15 mouse cellular contexts compared by ENCODE assay signal in the genomic region with DNA sequence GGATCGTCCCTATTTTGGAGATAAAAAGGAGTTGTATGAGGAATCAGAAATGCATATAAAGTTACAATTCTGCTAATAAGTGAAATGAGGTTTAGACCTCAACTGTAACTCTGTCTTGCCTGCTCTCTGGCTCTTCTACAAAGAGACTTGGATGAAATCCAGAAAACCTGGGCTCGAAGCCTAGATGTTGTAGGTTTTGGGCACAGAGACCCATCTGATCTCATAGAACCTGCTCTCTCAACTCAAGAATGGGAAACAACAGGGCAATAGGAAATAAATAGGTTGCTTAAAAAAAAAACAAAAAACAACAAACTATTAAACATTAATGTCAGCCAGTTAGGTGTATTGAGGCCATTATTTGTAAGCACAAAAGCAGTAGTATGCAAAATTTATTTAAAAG.
DNase-seq lines count a peak whose midpoint lies in the region; ATAC-seq and TF ChIP-seq lines count a peak whose summit lies in the region.
"Had no signal": no experiment of that assay in that cellular context is flagged by ENCODE, and none has a peak within 500 bp of the region (broad histone marks: within the 10 kb centered on the region; RNA-seq: fewer than 3 reads in every experiment).

No protein-coding gene starts in this region.

- H3K27ac ChIP-seq in limb, embryonic 14.5 days (replicated peaks; ENCODE audit: low read depth, low read length), result no peak overlapping the region
- H3K27ac ChIP-seq in limb, embryonic 10.5 days, result no peak overlapping the region
- H3K27ac ChIP-seq: heart, embryonic 10.5 days; hindbrain, embryonic 15.5 days; kidney, postnatal 0 days had no signal

- H3K9me3 ChIP-seq in limb, embryonic 14.5 days (ENCODE audit: control insufficient read depth, low read length), result no peaks in the 10 kb centered on the region
- no peaks in the 10 kb centered on the region for H3K9me3 ChIP-seq in limb, embryonic 10.5 days (replicated peaks)
- H3K9me3 ChIP-seq: heart, embryonic 10.5 days; hindbrain, embryonic 15.5 days had no signal

- no peak overlapping the region for H3K4me2 ChIP-seq in limb, embryonic 14.5 days (replicated peaks; ENCODE audit: low read depth, low read length, severe bottlenecking)
- H3K4me2 ChIP-seq: hindbrain, embryonic 15.5 days had no signal

- H3K4me1 ChIP-seq in limb, embryonic 14.5 days (ENCODE audit: control insufficient read depth, insufficient read depth, low read length), result peaks cover 6% of the 10 kb centered on the region; the same call in 1 of the 2 replicates
- H3K4me1 ChIP-seq in limb, embryonic 10.5 days, result no peaks in the 10 kb centered on the region
- H3K4me1 ChIP-seq: heart, embryonic 10.5 days; megakaryocyte, embryonic 14.5 days had no signal

- no peak for ATAC-seq in limb, embryonic 14.5 days (ENCODE audit: low FRiP score, low read depth)
- ATAC-seq: activated CD4-positive, CD25-positive, alpha-beta regulatory T cell, adult 4 months had no signal

- H3K27me3 ChIP-seq in limb, embryonic 14.5 days (ENCODE audit: control insufficient read depth, insufficient read depth, low read length), result no peaks in the 10 kb centered on the region
- H3K27me3 ChIP-seq in limb, embryonic 10.5 days (ENCODE audit: low read depth, poor library complexity, severe bottlenecking), result no peaks in the 10 kb centered on the region
- H3K27me3 ChIP-seq: hindbrain, embryonic 15.5 days; megakaryocyte, embryonic 14.5 days had no signal

- H3K9ac ChIP-seq in limb, embryonic 14.5 days (ENCODE audit: low read depth, low read length, severe bottlenecking), result no peak overlapping the region
- H3K9ac ChIP-seq: hindbrain, embryonic 15.5 days had no signal

- 38% methylated on average over 2 of the region's 2 CpGs for WGBS in limb, embryonic 14.5 days
- WGBS in limb, embryonic 10.5 days, result 94% methylated on average over 2 of the region's 2 CpGs

- no peak for TF ChIP-seq POLR2A in limb, embryonic 14.5 days (IDR thresholded peaks at IDR 0.05; ENCODE audit: borderline replicate concordance, extremely low read depth, insufficient read depth, insufficient read length)

- peak; percentile 3 for DNase-seq in cerebellum, adult 11-12 months
- no peak for DNase-seq in cerebellum, adult 11 months
- DNase-seq in limb, embryonic 14.5 days (ENCODE audit: low spot score), result peak; percentile 64
- no peak for DNase-seq in limb, embryonic 10.5 days (ENCODE audit: low spot score)
- peak; percentile 43 for DNase-seq in adipocyte (ENCODE audit: low spot score)
- peak; percentile 43 to 78 for DNase-seq in layer of hippocampus, adult 18-20 months (ENCODE audit: low spot score in 2 of 2)
- DNase-seq in frontal cortex, postnatal 25 days (ENCODE audit: low spot score in 2 of 2), result no peak
- no peak for DNase-seq in B cell, adult 2 months
- DNase-seq: thymus, postnatal 36 days had no signal

- H3K36me3 ChIP-seq in limb, embryonic 14.5 days (ENCODE audit: control insufficient read depth, insufficient read depth, low read length), result no peaks in the 10 kb centered on the region
- H3K36me3 ChIP-seq in limb, embryonic 10.5 days, result no peaks in the 10 kb centered on the region
- H3K36me3 ChIP-seq: G1E; heart, embryonic 10.5 days; hindbrain, embryonic 15.5 days had no signal

- no peak overlapping the region for H3K4me3 ChIP-seq in limb, embryonic 14.5 days (replicated peaks; ENCODE audit: low read length)
- no peak overlapping the region for H3K4me3 ChIP-seq in limb, embryonic 10.5 days
- H3K4me3 ChIP-seq: heart, embryonic 10.5 days; hindbrain, embryonic 15.5 days; megakaryocyte, embryonic 14.5 days had no signal

Comparison
In these comparisons a context has a peak if more than half of its experiments do, and no peak if none do; other contexts are left out.
1. DNase-seq: peak in cerebellum, adult 11-12 months (single experiment), limb, embryonic 14.5 days (single experiment), adipocyte (single experiment) and layer of hippocampus, adult 18-20 months (2 of 2); none in cerebellum, adult 11 months (single experiment), limb, embryonic 10.5 days (single experiment), frontal cortex, postnatal 25 days (0 of 2) and B cell, adult 2 months (0 of 2).